Mouse (Mus musculus) Muller cell, postnatal 12 days (primary cell): ENCODE measurements around the gene Tbce.

Experiments
- DNase-seq: peaks from one replicate; pipeline ENCODE4 v3.0.0-alpha.2; 2015; ENCODE audit errors: inconsistent ontology term

Gene Tbce

DNA sequence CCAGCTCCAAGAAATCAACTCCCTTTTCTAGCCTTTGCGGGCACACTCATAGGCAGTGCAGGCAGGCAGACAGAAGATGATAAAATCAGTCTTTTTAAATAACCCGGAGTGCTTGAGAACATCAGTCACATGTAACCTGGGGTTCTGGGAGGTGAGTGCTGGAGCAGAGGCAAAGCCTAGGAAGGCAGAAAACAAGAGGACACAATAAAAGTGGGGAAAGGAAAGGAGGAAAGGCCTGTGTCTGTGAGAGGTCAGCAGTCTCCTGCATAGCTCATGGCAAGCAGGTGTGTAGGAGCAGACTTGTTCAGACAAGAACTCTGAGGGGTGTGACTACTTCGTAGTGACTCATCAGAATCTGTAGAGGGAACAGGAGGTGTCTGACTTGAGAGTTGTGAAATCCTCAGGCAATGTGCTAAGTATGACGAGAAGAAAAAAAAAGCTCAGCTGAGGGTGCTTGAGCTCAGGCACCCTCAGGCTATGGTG is 70.8 kb downstream of the Tbce start:
- peak; percentile 29 for DNase-seq

DNA sequence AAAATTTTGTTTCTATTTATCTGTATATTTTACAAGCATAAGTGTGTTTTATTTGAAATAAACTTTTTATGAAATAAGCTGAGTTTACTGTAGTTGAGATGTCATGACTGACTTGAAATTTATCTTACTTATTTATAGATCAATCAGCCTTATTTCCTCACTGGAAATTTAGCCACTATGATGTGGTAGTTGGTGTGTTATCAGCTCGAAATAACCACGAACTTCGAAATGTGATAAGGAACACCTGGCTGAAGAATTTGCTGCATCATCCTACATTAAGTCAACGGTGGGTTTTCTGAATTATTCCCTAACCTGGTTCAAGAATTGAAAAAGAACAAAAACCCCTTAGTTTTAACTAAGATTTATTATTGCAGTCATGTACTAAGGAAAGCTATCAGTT is 73.3 kb downstream of the Tbce start:
- no peak for DNase-seq

DNA sequence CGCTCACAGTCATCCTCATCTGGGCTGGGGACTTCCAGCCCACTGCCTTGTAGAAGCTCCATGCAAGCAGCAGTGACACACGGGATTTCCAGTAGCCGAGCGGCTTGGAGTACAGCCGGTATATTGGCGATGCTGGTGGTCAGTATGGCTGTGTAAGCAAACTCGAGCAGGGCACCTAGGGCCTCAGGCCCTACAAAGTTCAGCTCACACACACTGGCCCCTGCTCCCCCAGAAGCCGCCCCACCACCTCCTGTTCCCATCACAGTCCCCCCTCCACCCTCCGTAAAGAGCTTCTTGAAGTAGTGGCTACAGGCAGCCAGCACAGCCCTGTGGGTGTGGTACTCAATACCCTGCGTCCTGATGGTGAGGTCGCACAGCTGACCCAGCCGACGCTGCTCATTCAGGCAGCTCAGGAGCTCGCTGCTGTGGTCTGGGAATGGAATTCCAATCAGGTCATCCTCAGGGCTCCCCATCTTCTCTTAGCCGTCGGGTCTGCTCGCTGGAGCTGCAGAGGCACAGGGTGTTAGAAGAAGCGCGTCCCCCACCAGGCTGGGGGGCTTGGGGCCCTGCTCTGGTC is 74.0 kb downstream of the Tbce start:
- DNase-seq, result no peak

DNA sequence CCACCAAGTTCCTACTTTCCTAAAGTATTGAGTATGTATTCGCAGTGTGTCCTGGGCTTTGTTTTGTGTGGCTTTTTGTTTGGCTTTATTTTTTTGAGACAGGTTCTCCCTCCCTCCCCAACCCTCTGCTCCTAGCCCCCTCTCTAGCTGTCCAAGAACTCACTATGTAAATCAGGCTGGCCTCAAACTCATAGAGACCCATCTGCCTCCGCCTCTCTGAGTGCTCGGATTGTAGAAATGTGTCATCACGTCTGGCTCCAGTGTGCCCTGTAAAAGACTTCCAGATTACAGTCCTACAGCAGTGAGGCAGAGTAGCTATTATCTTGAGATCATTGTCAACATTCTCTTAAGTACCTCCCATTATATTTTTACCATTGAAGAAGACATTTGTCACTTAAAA is 78.4 kb downstream of the Tbce start:
- no peak for DNase-seq

DNA sequence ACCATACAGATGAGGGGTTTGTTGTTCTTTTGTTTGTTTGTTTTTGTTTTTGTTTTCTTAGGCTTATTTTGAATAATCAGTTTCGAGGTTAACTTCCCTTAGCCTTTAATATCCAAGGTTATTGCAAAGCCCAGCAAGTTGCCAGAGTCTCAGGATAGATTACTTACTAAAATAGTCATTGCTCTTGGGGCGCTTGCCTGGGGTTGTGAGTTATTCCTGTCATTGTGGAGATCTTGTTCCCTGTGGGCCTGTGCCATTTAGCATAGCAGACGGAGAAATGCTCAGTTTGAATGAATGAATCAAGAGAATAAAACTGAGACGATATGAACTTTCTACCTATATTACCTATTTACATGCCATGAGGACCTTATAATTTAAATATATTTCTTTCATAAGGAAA is 79.2 kb downstream of the Tbce start:
- DNase-seq, result no peak

DNA sequence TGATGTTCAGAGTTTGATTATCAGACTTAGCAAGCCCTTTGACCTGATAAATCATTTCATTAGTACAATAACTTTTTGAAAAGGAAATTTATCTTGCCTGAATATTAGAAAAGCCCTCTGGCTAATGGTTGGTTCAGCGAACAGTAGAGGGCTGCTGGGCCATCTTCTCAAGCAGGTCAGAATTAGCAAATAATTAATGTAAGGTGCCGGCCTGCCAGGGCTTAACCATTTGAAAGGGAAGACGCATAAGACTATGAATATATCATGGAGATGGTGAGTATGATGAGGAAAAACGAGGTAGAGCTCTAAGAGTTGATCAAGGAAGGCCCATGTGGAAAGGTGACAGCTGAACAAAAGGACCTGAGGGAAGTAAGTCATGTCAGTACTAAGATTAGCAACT is 82.8 kb downstream of the Tbce start:
- DNase-seq, result no peak

DNA sequence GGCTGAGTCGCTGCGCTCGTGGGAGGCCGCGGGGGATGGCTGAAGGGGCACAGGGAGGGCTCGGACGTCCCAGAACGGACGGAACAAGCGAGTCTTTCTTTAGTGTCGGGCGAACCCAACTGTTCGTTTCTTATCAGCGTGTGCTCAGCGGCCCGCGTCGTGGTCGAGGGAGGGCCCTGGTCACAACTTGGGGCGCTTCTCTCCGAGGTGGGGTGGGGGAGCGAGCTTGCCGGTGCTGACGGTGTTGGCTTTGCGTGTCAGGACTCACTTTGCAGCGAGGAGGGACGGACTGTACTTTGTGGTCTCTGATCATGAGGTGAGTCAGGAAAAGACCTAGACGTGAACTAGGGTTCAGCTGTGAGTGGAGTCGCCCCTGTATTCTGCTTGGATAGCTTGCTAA is 84.5 kb downstream of the Tbce start:
- DNase-seq, result no peak

DNA sequence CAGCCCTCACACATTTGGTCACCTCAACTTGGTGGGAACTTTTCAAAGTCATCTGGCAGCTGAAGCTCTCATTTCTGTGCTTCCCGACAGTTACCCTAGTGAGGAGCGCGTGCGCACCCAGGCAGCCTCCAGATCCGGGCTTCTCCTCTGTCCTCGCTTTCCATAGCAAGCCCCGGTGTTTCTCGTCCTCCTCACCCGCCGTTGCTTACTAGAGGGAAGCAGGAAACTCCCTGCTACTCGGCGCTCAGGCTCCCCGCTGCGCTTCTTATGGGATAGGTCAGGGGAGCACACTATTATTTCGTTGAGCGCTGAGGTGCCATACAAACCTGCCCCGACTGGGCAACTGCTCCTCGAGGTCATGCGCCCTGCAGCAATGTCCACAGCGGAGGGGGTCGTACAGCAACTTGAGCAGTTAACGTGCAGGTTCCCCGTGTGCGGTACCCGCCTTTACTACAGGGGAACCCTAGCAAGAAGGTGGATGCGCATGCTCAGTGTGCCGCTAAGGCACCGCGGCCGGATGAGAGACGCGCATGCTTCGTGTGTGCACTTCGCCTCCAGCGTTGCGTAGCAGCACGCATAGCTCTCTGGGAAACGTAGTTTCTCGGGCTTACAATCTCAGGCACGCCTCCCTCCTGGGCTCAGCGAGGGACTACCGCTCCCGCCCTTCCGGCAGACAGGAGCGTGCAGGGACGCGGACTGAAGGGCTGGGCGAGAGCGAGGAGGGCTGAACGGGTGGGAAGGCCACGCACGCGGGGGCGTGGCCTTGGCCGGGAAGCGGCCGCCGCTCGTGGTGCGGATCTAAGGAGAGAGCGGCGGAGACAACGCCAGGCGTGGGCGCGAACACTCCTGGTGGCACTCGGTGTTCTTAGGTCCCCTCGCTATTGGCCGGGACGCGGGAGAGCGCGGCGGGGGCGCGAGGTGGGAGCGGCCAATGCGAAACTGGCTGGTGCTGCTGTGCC is 85.3 kb downstream of the Tbce start, which contains the start of gene B3galnt2:
Gene B3galnt2 (plus strand): TSS at position 596 of the 959 bp plus-strand sequence.
- peak; percentile 98 for DNase-seq
